Mouse (Mus musculus): ENCODE results near the gene Slc22a23. TPM values are rescaled to one million over a fixed set of nuclear protein-coding genes. Genes with fewer than 3 reads are reported as not detected.

The Slc22a23 gene
- total RNA-seq, 1 experiment = 5.9 TPM

- H3K4me1 ChIP-seq (ENCODE audit: control insufficient read depth in 2 of 2, insufficient read depth in 2 of 2, low read length in 2 of 2, poor library complexity in 1 of 2) = peaks cover 0 to 2% of the 10 kb centered on the region in 2 experiments; a peak in 1 of 4 replicates
- H3K9ac ChIP-seq (ENCODE audit: insufficient read depth, low read depth, low read length, poor library complexity, severe bottlenecking) = no peak overlapping the region
- H3K36me3 ChIP-seq (ENCODE audit: control insufficient read depth, insufficient read depth, low read length, poor library complexity, severe bottlenecking) = no peaks in the 10 kb centered on the region
- no peak for DNase-seq (ENCODE audit: low read depth, low spot score)
- H3K27ac ChIP-seq (ENCODE audit: insufficient read depth, low read depth, low read length, poor library complexity, severe bottlenecking) = peak overlapping the region; percentile 28; the same call in 1 of the 2 replicates
- in situ Hi-C loops (cut with MboI; ENCODE audit: low sequenced_read_pairs in 2 of 2, unreplicated experiment in 2 of 2) = no loop called here
- no peak overlapping the region for H3K4me3 ChIP-seq (ENCODE audit: insufficient read depth in 1 of 2, low read depth in 1 of 2, low read length in 2 of 2, poor library complexity in 1 of 2, severe bottlenecking in 1 of 2)
- H3K9me3 ChIP-seq (ENCODE audit: control insufficient read depth, insufficient read depth, low read depth, low read length) = no peaks in the 10 kb centered on the region
- TF ChIP-seq ZNF384 (IDR thresholded peaks at IDR 0.05; ENCODE audit: low read depth, low read length) (no peak), ZC3H11A (IDR thresholded peaks at IDR 0.05; ENCODE audit: borderline replicate concordance, low read depth, low read length) (no peak), MAFK (IDR thresholded peaks at IDR 0.05; ENCODE audit: insufficient read depth, low read depth, low read length) (no peak), CHD2 (IDR thresholded peaks at IDR 0.05; ENCODE audit: low read depth, low read length) (no peak), HCFC1 (IDR thresholded peaks at IDR 0.05; ENCODE audit: borderline replicate concordance, insufficient read depth, low read length) (no peak)
These were observed 37.0 kb downstream of the Slc22a23 start for GRCm38 (mm10) chr13:34307696-34308603.

GRCm38 (mm10) chr13:34305964-34306671, 38.9 kb downstream of the Slc22a23 start:
- no peak for TF ChIP-seq ZC3H11A (IDR thresholded peaks at IDR 0.05; ENCODE audit: borderline replicate concordance, low read depth, low read length)
- no peak for TF ChIP-seq MAFK (IDR thresholded peaks at IDR 0.05; ENCODE audit: insufficient read depth, low read depth, low read length)
- no peak for TF ChIP-seq ZNF384 (IDR thresholded peaks at IDR 0.05; ENCODE audit: low read depth, low read length)
- no peak for TF ChIP-seq HCFC1 (IDR thresholded peaks at IDR 0.05; ENCODE audit: borderline replicate concordance, insufficient read depth, low read length)
- no peak for TF ChIP-seq CHD2 (IDR thresholded peaks at IDR 0.05; ENCODE audit: low read depth, low read length)
- Histone ChIP-seq H3K4me3 (ENCODE audit: insufficient read depth in 1 of 2, low read depth in 1 of 2, low read length in 2 of 2, poor library complexity in 1 of 2, severe bottlenecking in 1 of 2) (no peak overlapping the region), H3K27ac (ENCODE audit: insufficient read depth, low read depth, low read length, poor library complexity, severe bottlenecking) (no peak overlapping the region), H3K9me3 (ENCODE audit: control insufficient read depth, insufficient read depth, low read depth, low read length) (no peaks in the 10 kb centered on the region), H3K4me1 (ENCODE audit: control insufficient read depth in 2 of 2, insufficient read depth in 2 of 2, low read length in 2 of 2, poor library complexity in 1 of 2) (peaks cover 0 to 2% of the 10 kb centered on the region in 2 experiments; a peak in 1 of 4 replicates), H3K9ac (ENCODE audit: insufficient read depth, low read depth, low read length, poor library complexity, severe bottlenecking) (no peak overlapping the region), H3K36me3 (ENCODE audit: control insufficient read depth, insufficient read depth, low read length, poor library complexity, severe bottlenecking) (no peaks in the 10 kb centered on the region)
- in situ Hi-C loops (cut with MboI; ENCODE audit: low sequenced_read_pairs in 2 of 2, unreplicated experiment in 2 of 2) = no loop called here
- no peak for DNase-seq (ENCODE audit: low read depth, low spot score)

GRCm38 (mm10) chr13:34304896-34305295, 40.1 kb downstream of the Slc22a23 start:
- Histone ChIP-seq H3K4me3 (ENCODE audit: insufficient read depth in 1 of 2, low read depth in 1 of 2, low read length in 2 of 2, poor library complexity in 1 of 2, severe bottlenecking in 1 of 2) (no peak overlapping the region), H3K36me3 (ENCODE audit: control insufficient read depth, insufficient read depth, low read length, poor library complexity, severe bottlenecking) (no peaks in the 10 kb centered on the region), H3K4me1 (ENCODE audit: control insufficient read depth in 2 of 2, insufficient read depth in 2 of 2, low read length in 2 of 2, poor library complexity in 1 of 2) (peaks cover 0 to 2% of the 10 kb centered on the region in 2 experiments; a peak in 1 of 4 replicates), H3K9me3 (ENCODE audit: control insufficient read depth, insufficient read depth, low read depth, low read length) (no peaks in the 10 kb centered on the region), H3K27ac (ENCODE audit: insufficient read depth, low read depth, low read length, poor library complexity, severe bottlenecking) (no peak overlapping the region), H3K9ac (ENCODE audit: insufficient read depth, low read depth, low read length, poor library complexity, severe bottlenecking) (no peak overlapping the region)
- in situ Hi-C loops (cut with MboI; ENCODE audit: low sequenced_read_pairs in 2 of 2, unreplicated experiment in 2 of 2) = no loop called here
- DNase-seq (ENCODE audit: low read depth, low spot score) = no peak
- TF ChIP-seq MAFK (IDR thresholded peaks at IDR 0.05; ENCODE audit: insufficient read depth, low read depth, low read length) (no peak), ZC3H11A (IDR thresholded peaks at IDR 0.05; ENCODE audit: borderline replicate concordance, low read depth, low read length) (no peak), ZNF384 (IDR thresholded peaks at IDR 0.05; ENCODE audit: low read depth, low read length) (no peak), CHD2 (IDR thresholded peaks at IDR 0.05; ENCODE audit: low read depth, low read length) (no peak), HCFC1 (IDR thresholded peaks at IDR 0.05; ENCODE audit: borderline replicate concordance, insufficient read depth, low read length) (no peak)

GRCm38 (mm10) chr13:34303386-34304016, 41.5 kb downstream of the Slc22a23 start:
- no peak for DNase-seq (ENCODE audit: low read depth, low spot score)
- Histone ChIP-seq H3K4me1 (ENCODE audit: control insufficient read depth in 2 of 2, insufficient read depth in 2 of 2, low read length in 2 of 2, poor library complexity in 1 of 2) (peaks cover 0 to 2% of the 10 kb centered on the region in 2 experiments; a peak in 1 of 4 replicates), H3K36me3 (ENCODE audit: control insufficient read depth, insufficient read depth, low read length, poor library complexity, severe bottlenecking) (no peaks in the 10 kb centered on the region), H3K4me3 (ENCODE audit: insufficient read depth in 1 of 2, low read depth in 1 of 2, low read length in 2 of 2, poor library complexity in 1 of 2, severe bottlenecking in 1 of 2) (no peak overlapping the region), H3K9me3 (ENCODE audit: control insufficient read depth, insufficient read depth, low read depth, low read length) (no peaks in the 10 kb centered on the region), H3K9ac (ENCODE audit: insufficient read depth, low read depth, low read length, poor library complexity, severe bottlenecking) (no peak overlapping the region), H3K27ac (ENCODE audit: insufficient read depth, low read depth, low read length, poor library complexity, severe bottlenecking) (no peak overlapping the region)
- no peak for TF ChIP-seq ZC3H11A (IDR thresholded peaks at IDR 0.05; ENCODE audit: borderline replicate concordance, low read depth, low read length)
- TF ChIP-seq CHD2 (IDR thresholded peaks at IDR 0.05; ENCODE audit: low read depth, low read length) = no peak
- TF ChIP-seq MAFK (IDR thresholded peaks at IDR 0.05; ENCODE audit: insufficient read depth, low read depth, low read length) = no peak
- no peak for TF ChIP-seq ZNF384 (IDR thresholded peaks at IDR 0.05; ENCODE audit: low read depth, low read length)
- no peak for TF ChIP-seq HCFC1 (IDR thresholded peaks at IDR 0.05; ENCODE audit: borderline replicate concordance, insufficient read depth, low read length)
- in situ Hi-C loops (cut with MboI; ENCODE audit: low sequenced_read_pairs in 2 of 2, unreplicated experiment in 2 of 2) = no loop called here

Measured in ES-E14 (cell line).